20 mouse cellular contexts compared by ENCODE assay signal in the genomic region with DNA sequence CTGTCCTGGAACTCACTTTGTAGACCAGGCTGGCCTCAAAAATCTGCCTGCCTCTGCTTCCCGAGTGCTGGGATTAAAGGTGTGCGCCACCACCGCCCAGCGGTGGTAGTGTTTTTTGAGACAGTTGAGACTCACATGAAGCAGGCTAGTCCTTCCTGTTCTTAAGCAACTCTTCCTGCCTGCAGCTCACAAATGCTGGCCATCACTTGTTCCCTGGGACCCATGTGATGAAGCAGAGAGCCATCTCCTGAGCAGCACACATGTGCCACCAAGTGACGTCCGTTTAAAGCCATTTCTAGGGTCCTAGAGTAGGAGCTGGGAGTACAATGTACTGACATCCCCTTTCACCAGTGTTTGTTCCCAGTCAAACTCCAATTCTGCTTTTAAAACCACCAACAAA.
"Had no signal": no experiment of that assay in that cellular context is flagged by ENCODE, and none has a peak within 500 bp of the region (broad histone marks: within the 10 kb centered on the region; RNA-seq: fewer than 3 reads in every experiment).

No protein-coding gene starts in this region.

- H3K9ac ChIP-seq: kidney, embryonic 15.5 days; lung, embryonic 14.5 days; midbrain, embryonic 13.5 days; neural tube, embryonic 12.5 days; neural tube, embryonic 15.5 days had no signal

- H3K9me3 ChIP-seq: kidney, embryonic 15.5 days; midbrain, embryonic 13.5 days; neural tube, embryonic 12.5 days; neural tube, embryonic 15.5 days had no signal

- H3K27me3 ChIP-seq: kidney, embryonic 15.5 days; midbrain, embryonic 13.5 days; neural tube, embryonic 12.5 days; neural tube, embryonic 15.5 days had no signal

- H3K4me2 ChIP-seq: kidney, embryonic 15.5 days; liver, embryonic 11.5 days; lung, embryonic 14.5 days; midbrain, embryonic 13.5 days; neural tube, embryonic 12.5 days; neural tube, embryonic 15.5 days had no signal

- H3K27ac ChIP-seq: kidney, embryonic 15.5 days; left cerebral cortex, adult 2 months; midbrain, embryonic 13.5 days; neural tube, embryonic 12.5 days; neural tube, embryonic 15.5 days; stomach, postnatal 0 days had no signal

- ATAC-seq: intestine, postnatal 0 days; midbrain, embryonic 13.5 days had no signal

- DNase-seq: kidney, adult 8-10 months; kidney, postnatal 10 days; kidney, postnatal 36 days; layer of hippocampus, postnatal 36 days; lung, embryonic 14.5 days; lung, postnatal 10 days; lung, postnatal 36 days; right cerebral cortex, adult 18-20 months; right cerebral cortex, postnatal 14 days; right cerebral cortex, postnatal 4 days; thymus, adult 2 months; thymus, postnatal 25 days had no signal

- H3K4me3 ChIP-seq: kidney, embryonic 15.5 days; left cerebral cortex, adult 2 months; midbrain, embryonic 13.5 days; neural tube, embryonic 12.5 days; neural tube, embryonic 15.5 days had no signal
